Mouse (Mus musculus): ENCODE measurements at regions not wholly inside any gene's neighbourhood (a gene's known extent, or its start where the extent isn't known, plus 50 kb on each side); places are given as distances from the start of the nearest gene placed in this dataset.
A peak's percentile ranks its signal among the peaks of the same experiment; 100 is the strongest.
"Not testable (repeated sequence)": the region's sequence is repeated elsewhere in the genome, so short reads cannot be mapped to it uniquely, and the experiment has no call there.

GRCm38 (mm10) chr14:86329176-86329575, 811.9 kb downstream of the Diaph3 start:
- no peak for DNase-seq (ENCODE audit: extremely low spot score in 1 of 2, low spot score in 1 of 2)

- peak; percentile 52 to 55 for DNase-seq (ENCODE audit: extremely low spot score in 1 of 2, low spot score in 1 of 2)
Observed at GRCm38 (mm10) chr14:86327646-86328045, 813.4 kb downstream of the Diaph3 start.

- DNase-seq (ENCODE audit: extremely low spot score in 1 of 2, low spot score in 1 of 2), result no peak
Observed at GRCm38 (mm10) chr14:86322365-86322764, 818.7 kb downstream of the Diaph3 start.

- no peak for DNase-seq (ENCODE audit: extremely low spot score in 1 of 2, low spot score in 1 of 2)
Observed at GRCm38 (mm10) chr14:86315974-86316373, 825.1 kb downstream of the Diaph3 start.

GRCm38 (mm10) chr14:86308949-86309543, 832.0 kb downstream of the Diaph3 start:
- DNase-seq (ENCODE audit: extremely low spot score in 1 of 2, low spot score in 1 of 2), result no peak

GRCm38 (mm10) chr14:86307806-86308205, 833.2 kb downstream of the Diaph3 start:
- DNase-seq (ENCODE audit: extremely low spot score in 1 of 2, low spot score in 1 of 2), result peak; percentile 14 to 75

GRCm38 (mm10) chr14:86301666-86302065, 839.4 kb downstream of the Diaph3 start:
- DNase-seq (ENCODE audit: extremely low spot score in 1 of 2, low spot score in 1 of 2), result no peak

GRCm38 (mm10) chr14:86300811-86301210, 840.2 kb downstream of the Diaph3 start:
- no peak for DNase-seq (ENCODE audit: extremely low spot score in 1 of 2, low spot score in 1 of 2)

GRCm38 (mm10) chr14:86297991-86298390, 843.0 kb downstream of the Diaph3 start:
- no peak for DNase-seq (ENCODE audit: extremely low spot score in 1 of 2, low spot score in 1 of 2)

GRCm38 (mm10) chr14:86294606-86295005, 846.4 kb downstream of the Diaph3 start:
- DNase-seq (ENCODE audit: extremely low spot score in 1 of 2, low spot score in 1 of 2), result not testable (repeated sequence)

GRCm38 (mm10) chr14:86293804-86294203, 847.2 kb downstream of the Diaph3 start:
- DNase-seq (ENCODE audit: extremely low spot score in 1 of 2, low spot score in 1 of 2), result no peak

- DNase-seq (ENCODE audit: extremely low spot score in 1 of 2, low spot score in 1 of 2), result no peak
Observed at GRCm38 (mm10) chr14:86293371-86293770, 847.7 kb downstream of the Diaph3 start.

- no peak for DNase-seq (ENCODE audit: extremely low spot score in 1 of 2, low spot score in 1 of 2)
Observed at GRCm38 (mm10) chr14:86290556-86290955, 850.5 kb downstream of the Diaph3 start.

GRCm38 (mm10) chr14:86261640-86262230, 879.3 kb downstream of the Diaph3 start:
- DNase-seq (ENCODE audit: extremely low spot score in 1 of 2, low spot score in 1 of 2), result peak in 1 of 2 experiments; percentile 30

GRCm38 (mm10) chr14:86254196-86254595, 886.8 kb downstream of the Diaph3 start:
- DNase-seq (ENCODE audit: extremely low spot score in 1 of 2, low spot score in 1 of 2), result no peak

- DNase-seq (ENCODE audit: extremely low spot score in 1 of 2, low spot score in 1 of 2), result no peak
Observed at GRCm38 (mm10) chr14:86251617-86252016, 889.4 kb downstream of the Diaph3 start.

- DNase-seq (ENCODE audit: extremely low spot score in 1 of 2, low spot score in 1 of 2), result peak; percentile 17 to 57
Observed at GRCm38 (mm10) chr14:86247686-86248085, 893.3 kb downstream of the Diaph3 start.

GRCm38 (mm10) chr14:86246770-86247169, 894.3 kb downstream of the Diaph3 start:
- no peak for DNase-seq (ENCODE audit: extremely low spot score in 1 of 2, low spot score in 1 of 2)

- DNase-seq (ENCODE audit: extremely low spot score in 1 of 2, low spot score in 1 of 2), result no peak
Observed at GRCm38 (mm10) chr14:86243662-86244061, 897.4 kb downstream of the Diaph3 start.

GRCm38 (mm10) chr14:86242836-86243235, 898.2 kb downstream of the Diaph3 start:
- DNase-seq (ENCODE audit: extremely low spot score in 1 of 2, low spot score in 1 of 2), result no peak

- no peak for DNase-seq (ENCODE audit: extremely low spot score in 1 of 2, low spot score in 1 of 2)
Observed at GRCm38 (mm10) chr14:86239090-86239489, 901.9 kb downstream of the Diaph3 start.

- no peak for DNase-seq (ENCODE audit: extremely low spot score in 1 of 2, low spot score in 1 of 2)
Observed at GRCm38 (mm10) chr14:86233305-86233704, 907.7 kb downstream of the Diaph3 start.
